Comparison of ENCODE assay signal across 27 mouse cellular contexts in the genomic region with DNA sequence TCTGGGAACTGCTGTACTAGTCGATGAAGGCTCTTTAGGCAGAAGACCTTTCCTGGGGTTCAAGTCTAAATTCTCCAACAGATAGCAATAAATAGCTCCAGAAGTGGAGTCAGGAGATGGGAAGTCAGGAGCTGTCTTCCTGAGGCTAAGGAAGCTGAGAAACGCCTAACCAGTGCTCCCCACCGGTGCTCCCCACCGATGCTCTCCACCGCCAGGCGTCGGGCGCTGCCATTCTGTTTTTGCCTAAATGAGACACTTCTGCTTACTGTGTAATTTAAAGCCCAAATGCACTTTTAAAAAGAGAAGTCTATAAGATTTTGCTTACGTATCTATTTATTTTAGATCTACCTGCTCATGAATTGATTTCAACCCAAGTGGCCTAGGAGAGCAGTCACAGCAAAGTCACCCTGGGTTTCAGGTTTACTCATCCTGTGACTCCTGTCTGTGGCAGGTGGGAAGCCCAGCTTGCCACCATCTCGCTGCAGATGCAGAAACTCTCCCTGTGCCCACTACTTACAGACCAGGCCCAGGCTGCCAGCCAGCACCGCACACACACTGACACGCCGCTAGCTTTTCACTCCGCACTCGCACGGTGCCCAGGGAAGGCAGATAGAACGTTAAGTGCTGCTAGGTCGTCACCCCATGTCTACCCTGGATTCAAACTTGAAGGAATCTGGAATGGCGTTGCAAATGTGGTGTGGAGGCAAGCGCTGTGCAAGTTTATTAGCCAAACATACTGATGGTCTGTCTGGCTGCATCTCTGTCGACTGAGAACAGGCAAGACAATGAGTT.
"Had no signal": no experiment of that assay in that cellular context is flagged by ENCODE, and none has a peak within 500 bp of the region (broad histone marks: within the 10 kb centered on the region; RNA-seq: fewer than 3 reads in every experiment).

No protein-coding gene starts in this region.

- H3K4me3 ChIP-seq: embryonic facial prominence, embryonic 10.5 days; embryonic facial prominence, embryonic 12.5 days; embryonic facial prominence, embryonic 13.5 days; embryonic facial prominence, embryonic 15.5 days; erythroblast, embryonic 14.5 days; forebrain, embryonic 10.5 days; forebrain, embryonic 12.5 days; forebrain, embryonic 13.5 days; forebrain, embryonic 15.5 days; gastrocnemius, adult 2 months; heart, adult 2 months had no signal

- H3K27ac ChIP-seq: embryonic facial prominence, embryonic 10.5 days; embryonic facial prominence, embryonic 12.5 days; embryonic facial prominence, embryonic 13.5 days; embryonic facial prominence, embryonic 15.5 days; forebrain, embryonic 10.5 days; forebrain, embryonic 12.5 days; forebrain, embryonic 13.5 days; forebrain, embryonic 15.5 days; gastrocnemius, adult 2 months; heart, adult 2 months had no signal

- DNase-seq: cerebellum, adult 2 months; cerebellum, adult 8-10 months; cerebellum, adult 9-10 months; cerebellum, adult 9-11 months; cerebellum, postnatal 10 days; cerebellum, postnatal 25 days; cerebellum, postnatal 36 days; embryo, embryonic 11 days; forebrain, postnatal 0 days; gastrocnemius, adult 2 months; gastrocnemius, postnatal 10 days; gastrocnemius, postnatal 14 days; gastrocnemius, postnatal 25 days; gastrocnemius, postnatal 36 days; heart, adult 18-20 months had no signal

- H3K27me3 ChIP-seq: forebrain, embryonic 15.5 days had no signal

- H3K4me2 ChIP-seq: embryonic facial prominence, embryonic 12.5 days; embryonic facial prominence, embryonic 13.5 days; embryonic facial prominence, embryonic 15.5 days; forebrain, embryonic 12.5 days; forebrain, embryonic 13.5 days; forebrain, embryonic 15.5 days had no signal

- ATAC-seq: forebrain, embryonic 13.5 days; forebrain, embryonic 14.5 days; forebrain, embryonic 15.5 days; forebrain, embryonic 16.5 days; forebrain, postnatal 0 days had no signal

- H3K36me3 ChIP-seq: embryonic facial prominence, embryonic 10.5 days; embryonic facial prominence, embryonic 12.5 days; embryonic facial prominence, embryonic 13.5 days; embryonic facial prominence, embryonic 15.5 days; forebrain, embryonic 10.5 days had no signal

- H3K9me3 ChIP-seq: embryonic facial prominence, embryonic 10.5 days; embryonic facial prominence, embryonic 12.5 days; embryonic facial prominence, embryonic 13.5 days; embryonic facial prominence, embryonic 15.5 days; forebrain, embryonic 10.5 days; forebrain, embryonic 12.5 days; forebrain, embryonic 13.5 days; forebrain, embryonic 15.5 days had no signal

- H3K9ac ChIP-seq: embryonic facial prominence, embryonic 12.5 days; embryonic facial prominence, embryonic 13.5 days; embryonic facial prominence, embryonic 15.5 days; forebrain, embryonic 12.5 days; forebrain, embryonic 13.5 days; forebrain, embryonic 15.5 days; forebrain, postnatal 0 days had no signal
